Comparison of ENCODE assay signal across 9 mouse cellular contexts in genomic region chr9:47829204-47829603, GRCm38 (mm10).
DNase-seq lines count a peak whose midpoint lies in the region; ATAC-seq and TF ChIP-seq lines count a peak whose summit lies in the region.
"Had no signal": no experiment of that assay in that cellular context is flagged by ENCODE, and none has a peak within 500 bp of the region (broad histone marks: within the 10 kb centered on the region; RNA-seq: fewer than 3 reads in every experiment).

No protein-coding gene starts in this region.

- no peaks in the 10 kb centered on the region for H3K9me3 ChIP-seq in liver, embryonic 12.5 days (replicated peaks)
- H3K9me3 ChIP-seq in intestine, embryonic 15.5 days: no peaks in the 10 kb centered on the region
- no peaks in the 10 kb centered on the region for H3K9me3 ChIP-seq in stomach, embryonic 14.5 days (ENCODE audit: control insufficient read depth, low read depth, low read length)

- H3K27me3 ChIP-seq in liver, embryonic 12.5 days (replicated peaks): no peaks in the 10 kb centered on the region
- no peaks in the 10 kb centered on the region for H3K27me3 ChIP-seq in intestine, embryonic 15.5 days (replicated peaks)
- H3K27me3 ChIP-seq in stomach, embryonic 14.5 days (ENCODE audit: control insufficient read depth, insufficient read depth, low read length): no peaks in the 10 kb centered on the region
- H3K27me3 ChIP-seq in cerebellum, adult 2 months (ENCODE audit: control insufficient read depth, insufficient read depth, low read length): no peaks in the 10 kb centered on the region

- 50% methylated on average over 10 of the region's 10 CpGs for WGBS in liver, embryonic 12.5 days (ENCODE audit: insufficient replicate concordance)
- 42% methylated on average over 10 of the region's 10 CpGs for WGBS in intestine, embryonic 15.5 days
- 34% methylated on average over 10 of the region's 10 CpGs for WGBS in stomach, embryonic 14.5 days
- 62% methylated on average over 10 of the region's 10 CpGs for WGBS in cerebellum, adult 2 months

- H3K27ac ChIP-seq in liver, embryonic 12.5 days: no peak overlapping the region
- no peak overlapping the region for H3K27ac ChIP-seq in intestine, embryonic 15.5 days
- no peak overlapping the region for H3K27ac ChIP-seq in stomach, embryonic 14.5 days (ENCODE audit: low read length)
- no peak overlapping the region for H3K27ac ChIP-seq in cerebellum, adult 2 months (ENCODE audit: insufficient read depth, low read length)

- ATAC-seq in frontal cortex, adult (ENCODE audit: low TSS enrichment): peak; percentile 57; the same call in 1 of the 2 replicates
- ATAC-seq in liver, embryonic 12.5 days: no peak
- no peak for ATAC-seq in intestine, embryonic 15.5 days
- no peak for ATAC-seq in stomach, embryonic 14.5 days (ENCODE audit: insufficient number of reproducible peaks, insufficient read depth, low FRiP score, low read depth)

- no peak for TF ChIP-seq POLR2A in cerebellum, adult 2 months (IDR thresholded peaks at IDR 0.05; ENCODE audit: borderline replicate concordance, insufficient read depth, low read length)

- H3K4me1 ChIP-seq in liver, embryonic 12.5 days: no peaks in the 10 kb centered on the region
- no peaks in the 10 kb centered on the region for H3K4me1 ChIP-seq in intestine, embryonic 15.5 days (replicated peaks)
- H3K4me1 ChIP-seq in stomach, embryonic 14.5 days (ENCODE audit: control insufficient read depth, insufficient read depth, low read length): 0 out of 2 replicates have a peak, but pooled peaks cover 12% of the 10 kb centered on the region
- H3K4me1 ChIP-seq in cerebellum, adult 2 months (ENCODE audit: control insufficient read depth, insufficient read depth, low read length): no peaks in the 10 kb centered on the region

- peak overlapping the region; percentile 3; the same call in 1 of the 2 replicates for H3K4me2 ChIP-seq in liver, embryonic 12.5 days
- peak overlapping the region; percentile 51 for H3K4me2 ChIP-seq in intestine, embryonic 15.5 days (replicated peaks)
- H3K4me2 ChIP-seq in stomach, embryonic 14.5 days (replicated peaks; ENCODE audit: low read depth, low read length): peak overlapping the region; percentile 34

- no peak overlapping the region for H3K4me3 ChIP-seq in liver, embryonic 12.5 days
- H3K4me3 ChIP-seq in intestine, embryonic 15.5 days (replicated peaks): no peak overlapping the region
- H3K4me3 ChIP-seq in stomach, embryonic 14.5 days (ENCODE audit: low read depth, low read length): peak overlapping the region; percentile 17; the same call in 1 of the 2 replicates
- H3K4me3 ChIP-seq in cerebellum, adult 2 months (replicated peaks; ENCODE audit: insufficient read depth, low read depth, low read length): no peak overlapping the region

- H3K9ac ChIP-seq in liver, embryonic 12.5 days: no peak overlapping the region
- H3K9ac ChIP-seq in intestine, embryonic 15.5 days: no peak overlapping the region
- no peak overlapping the region for H3K9ac ChIP-seq in stomach, embryonic 14.5 days (replicated peaks; ENCODE audit: low read depth, low read length)

- no peaks in the 10 kb centered on the region for H3K36me3 ChIP-seq in liver, embryonic 12.5 days
- no peaks in the 10 kb centered on the region for H3K36me3 ChIP-seq in intestine, embryonic 15.5 days
- no peaks in the 10 kb centered on the region for H3K36me3 ChIP-seq in stomach, embryonic 14.5 days (ENCODE audit: control insufficient read depth, insufficient read depth, low read length)

- no peak for DNase-seq in frontal cortex, postnatal 25 days (ENCODE audit: low spot score in 2 of 2)
- DNase-seq in liver: no peak
- DNase-seq in urinary bladder, postnatal 14 days (ENCODE audit: low spot score): no peak
- DNase-seq in cerebellum, adult 2 months: no peak
- DNase-seq: spleen, adult 18-20 months had no signal

- TF ChIP-seq CTCF in cerebellum, adult 2 months (IDR thresholded peaks at IDR 0.05; ENCODE audit: borderline replicate concordance, insufficient read depth, low read depth, low read length): no peak
